Mouse (Mus musculus) cerebellum, adult 9-10 months (tissue): Measurements from ENCODE around the gene Cetn4.

Experiments
- DNase-seq: peaks from one replicate; pipeline ENCODE4 v3.0.0; 2022

Gene Cetn4

GRCm38 (mm10) chr3:37312370-37312941, at the start of gene Cetn4, which contains the start of gene Bbs12:
Gene Cetn4, minus strand, starts transcription at chr3:37312708.
Gene Bbs12, plus strand, starts transcription at chr3:37312554.
- DNase-seq = peak; percentile 95

GRCm38 (mm10) chr3:37360729-37361128, 48.2 kb upstream of the Cetn4 start:
- no peak for DNase-seq

GRCm38 (mm10) chr3:37354737-37355136, 42.2 kb upstream of the Cetn4 start:
- DNase-seq = no peak

GRCm38 (mm10) chr3:37353951-37354481, 41.5 kb upstream of the Cetn4 start:
- no peak for DNase-seq

GRCm38 (mm10) chr3:37350386-37350785, 37.9 kb upstream of the Cetn4 start:
- DNase-seq = no peak

GRCm38 (mm10) chr3:37349166-37349548, 36.6 kb upstream of the Cetn4 start:
- DNase-seq = no peak

GRCm38 (mm10) chr3:37348221-37349165, 36.0 kb upstream of the Cetn4 start, which contains the start of gene Fgf2:
Gene Fgf2, plus strand, starts transcription at chr3:37348346.
- DNase-seq = no peak

GRCm38 (mm10) chr3:37347671-37348070, 35.2 kb upstream of the Cetn4 start:
- no peak for DNase-seq

- no peak for DNase-seq
Measured at GRCm38 (mm10) chr3:37342811-37343210, 30.3 kb upstream of the Cetn4 start.

- no peak for DNase-seq
Measured at GRCm38 (mm10) chr3:37341110-37341509, 28.6 kb upstream of the Cetn4 start.

GRCm38 (mm10) chr3:37334053-37334452, 21.5 kb upstream of the Cetn4 start:
- DNase-seq = no peak

- DNase-seq = no peak
Measured at GRCm38 (mm10) chr3:37331999-37332449, 19.5 kb upstream of the Cetn4 start.

GRCm38 (mm10) chr3:37329963-37330362, 17.5 kb upstream of the Cetn4 start:
- no peak for DNase-seq

- DNase-seq = no peak
Measured at GRCm38 (mm10) chr3:37328489-37328888, 16.0 kb upstream of the Cetn4 start.

- DNase-seq = no peak
Measured at GRCm38 (mm10) chr3:37326627-37327026, 14.1 kb upstream of the Cetn4 start.

GRCm38 (mm10) chr3:37325317-37326112, 13.0 kb upstream of the Cetn4 start:
- DNase-seq = no peak

GRCm38 (mm10) chr3:37324310-37324709, 11.8 kb upstream of the Cetn4 start:
- no peak for DNase-seq

GRCm38 (mm10) chr3:37316233-37316632, 3.7 kb upstream of the Cetn4 start:
- DNase-seq = no peak

- peak; percentile 21 for DNase-seq
Measured at GRCm38 (mm10) chr3:37313371-37313770, 863 bp upstream of the Cetn4 start.

GRCm38 (mm10) chr3:37311897-37312369, 575 bp downstream of the Cetn4 start:
- DNase-seq = no peak

GRCm38 (mm10) chr3:37303392-37304139, 8.9 kb downstream of the Cetn4 start:
- DNase-seq = no peak

GRCm38 (mm10) chr3:37302685-37303084, 9.8 kb downstream of the Cetn4 start:
- peak; percentile 14 for DNase-seq
